Mouse (Mus musculus): ENCODE data around the gene Fcgr3.
A peak's percentile ranks its signal among the peaks of the same experiment; 100 is the strongest.

Fcgr3 gene

GRCm38 (mm10) chr1:171064491-171065242 lies at the start of gene Fcgr3:
TSS of gene Fcgr3 (minus strand) at chr1:171064935.
- peak; percentile 59 for DNase-seq (ENCODE audit: low read depth)

GRCm38 (mm10) chr1:171113873-171114299 lies 49.2 kb upstream of the Fcgr3 start, which contains the start of gene Cfap126:
TSS of gene Cfap126 (plus strand) at chr1:171113918.
- DNase-seq (ENCODE audit: low read depth), result peak; percentile 88

- no peak for DNase-seq (ENCODE audit: low read depth)
Measured at GRCm38 (mm10) chr1:171112986-171113385, 48.3 kb upstream of the Fcgr3 start.

GRCm38 (mm10) chr1:171111781-171112575 lies 47.2 kb upstream of the Fcgr3 start:
- peak; percentile 82 for DNase-seq (ENCODE audit: low read depth)

DNA sequence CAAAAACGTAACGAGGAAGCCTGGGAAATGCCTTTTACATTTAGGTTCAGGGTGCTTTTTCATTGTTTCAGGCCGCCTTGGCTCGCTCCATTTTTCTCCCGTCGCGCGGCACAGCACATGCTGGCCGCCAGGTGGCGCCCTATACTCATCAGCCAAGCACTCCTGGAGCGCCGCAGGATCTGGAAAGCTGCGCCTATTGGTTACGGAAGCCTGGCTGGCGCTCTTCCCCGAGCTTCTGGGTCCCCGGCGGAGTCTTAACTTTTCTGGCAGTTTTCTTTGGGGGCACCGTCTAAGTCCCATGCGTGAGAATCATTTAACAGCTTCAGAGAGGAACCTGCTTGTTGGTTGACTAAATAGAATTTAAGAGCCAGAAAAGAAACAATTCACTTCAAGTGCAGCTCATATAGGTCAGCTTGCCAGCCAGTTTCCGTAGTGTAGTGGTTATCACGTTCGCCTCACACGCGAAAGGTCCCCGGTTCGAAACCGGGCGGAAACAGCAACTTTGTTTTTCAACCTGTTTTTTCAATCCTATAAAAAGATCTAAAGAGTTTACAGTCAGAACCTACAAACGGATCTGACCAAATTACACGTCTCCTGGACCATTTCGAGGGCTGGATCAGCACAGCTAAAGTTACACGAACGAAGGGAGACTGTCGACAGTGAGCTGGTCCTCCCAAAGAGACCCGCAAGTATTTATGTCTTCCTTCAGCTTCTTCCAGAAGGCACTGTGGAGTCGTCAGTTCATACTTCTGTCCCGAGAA lies 46.5 kb upstream of the Fcgr3 start:
- peak; percentile 97 for DNase-seq (ENCODE audit: low read depth)

- no peak for DNase-seq (ENCODE audit: low read depth)
Measured at GRCm38 (mm10) chr1:171110659-171111019, 45.9 kb upstream of the Fcgr3 start.

DNA sequence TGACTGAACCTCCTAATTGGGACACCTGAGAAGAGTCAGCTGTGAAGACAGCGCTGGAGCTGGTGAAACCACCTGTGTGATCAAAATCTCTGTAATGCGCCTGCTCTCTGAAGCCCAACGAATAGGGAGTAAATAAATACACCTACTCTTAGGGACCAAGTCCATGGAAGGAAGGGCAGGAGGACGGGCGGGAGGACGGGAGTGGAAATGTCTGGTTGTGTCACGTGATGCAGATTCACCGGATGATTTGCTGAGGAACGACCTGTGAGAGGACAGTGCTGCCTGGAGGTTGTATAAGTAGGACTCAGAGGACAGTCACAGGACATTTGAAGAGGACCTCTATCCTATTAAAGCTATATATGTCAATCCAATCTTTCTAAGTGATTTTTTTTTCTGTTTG lies 44.9 kb upstream of the Fcgr3 start:
- DNase-seq (ENCODE audit: low read depth), result no peak

DNA sequence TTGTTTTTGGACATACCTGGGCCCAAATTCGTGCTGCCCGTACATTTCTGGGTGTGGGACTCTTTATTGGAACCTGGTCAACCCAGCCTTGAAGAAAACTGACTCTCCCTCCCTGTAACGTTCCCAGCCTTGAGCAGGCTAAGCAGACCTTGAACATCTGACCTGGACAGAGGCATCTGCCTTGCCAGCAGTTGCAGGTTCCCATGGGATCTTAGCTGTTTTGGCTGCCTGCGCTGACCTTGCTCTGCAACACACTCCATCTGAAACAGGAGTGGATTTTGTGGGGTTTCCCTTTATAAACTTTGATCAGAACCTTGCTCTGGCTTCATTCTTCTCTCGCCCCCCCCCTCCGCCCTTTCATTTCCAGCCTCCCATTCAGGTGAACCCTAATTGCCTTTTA lies 40.5 kb upstream of the Fcgr3 start:
- no peak for DNase-seq (ENCODE audit: low read depth)

GRCm38 (mm10) chr1:171103179-171103840 lies 38.6 kb upstream of the Fcgr3 start:
- DNase-seq (ENCODE audit: low read depth), result peak; percentile 79

GRCm38 (mm10) chr1:171102547-171103177 lies 37.9 kb upstream of the Fcgr3 start:
- peak; percentile 91 for DNase-seq (ENCODE audit: low read depth)

GRCm38 (mm10) chr1:171101733-171102546 lies 37.2 kb upstream of the Fcgr3 start:
- peak; percentile 89 for DNase-seq (ENCODE audit: low read depth)

DNA sequence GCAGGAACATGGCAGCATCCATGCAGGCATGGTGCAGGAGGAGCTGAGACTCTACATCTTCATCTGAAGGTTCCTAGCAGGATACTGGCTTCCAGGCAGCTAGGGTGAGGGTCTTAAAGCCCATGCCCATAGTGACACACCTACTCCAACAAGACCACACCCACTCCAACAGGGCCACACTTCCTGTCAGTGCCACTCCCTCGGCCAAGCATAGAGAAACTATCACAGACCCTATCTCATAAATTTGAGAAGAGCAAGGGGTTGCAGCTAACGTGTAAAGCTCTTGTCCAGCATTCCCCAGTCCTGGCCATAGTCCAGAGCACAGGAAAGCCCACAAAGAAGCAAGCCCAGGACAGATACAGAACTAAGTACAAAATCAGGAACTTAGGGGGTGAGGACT lies 36.3 kb upstream of the Fcgr3 start:
- DNase-seq (ENCODE audit: low read depth), result no peak

DNA sequence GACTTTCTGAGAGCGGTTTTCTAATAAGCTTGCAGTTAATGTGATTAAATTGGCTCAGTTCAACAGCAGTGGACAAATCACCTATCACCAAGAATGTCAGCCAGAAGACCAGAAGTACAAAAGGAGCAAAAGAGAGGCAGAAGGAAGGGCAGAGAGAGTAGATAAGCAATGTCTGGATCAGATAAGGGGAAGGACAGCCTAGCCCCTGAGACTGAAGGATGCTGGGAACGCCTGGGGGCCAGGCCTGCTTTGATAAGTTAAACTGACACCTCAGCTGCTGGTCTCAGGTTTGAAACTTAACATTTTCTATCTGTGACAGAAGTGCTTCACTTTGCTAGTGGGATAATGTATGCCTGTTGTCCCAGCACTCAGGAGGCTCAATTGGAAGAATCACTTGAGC lies 32.9 kb upstream of the Fcgr3 start:
- DNase-seq (ENCODE audit: low read depth), result no peak

GRCm38 (mm10) chr1:171097136-171097535 lies 32.4 kb upstream of the Fcgr3 start:
- no peak for DNase-seq (ENCODE audit: low read depth)

DNA sequence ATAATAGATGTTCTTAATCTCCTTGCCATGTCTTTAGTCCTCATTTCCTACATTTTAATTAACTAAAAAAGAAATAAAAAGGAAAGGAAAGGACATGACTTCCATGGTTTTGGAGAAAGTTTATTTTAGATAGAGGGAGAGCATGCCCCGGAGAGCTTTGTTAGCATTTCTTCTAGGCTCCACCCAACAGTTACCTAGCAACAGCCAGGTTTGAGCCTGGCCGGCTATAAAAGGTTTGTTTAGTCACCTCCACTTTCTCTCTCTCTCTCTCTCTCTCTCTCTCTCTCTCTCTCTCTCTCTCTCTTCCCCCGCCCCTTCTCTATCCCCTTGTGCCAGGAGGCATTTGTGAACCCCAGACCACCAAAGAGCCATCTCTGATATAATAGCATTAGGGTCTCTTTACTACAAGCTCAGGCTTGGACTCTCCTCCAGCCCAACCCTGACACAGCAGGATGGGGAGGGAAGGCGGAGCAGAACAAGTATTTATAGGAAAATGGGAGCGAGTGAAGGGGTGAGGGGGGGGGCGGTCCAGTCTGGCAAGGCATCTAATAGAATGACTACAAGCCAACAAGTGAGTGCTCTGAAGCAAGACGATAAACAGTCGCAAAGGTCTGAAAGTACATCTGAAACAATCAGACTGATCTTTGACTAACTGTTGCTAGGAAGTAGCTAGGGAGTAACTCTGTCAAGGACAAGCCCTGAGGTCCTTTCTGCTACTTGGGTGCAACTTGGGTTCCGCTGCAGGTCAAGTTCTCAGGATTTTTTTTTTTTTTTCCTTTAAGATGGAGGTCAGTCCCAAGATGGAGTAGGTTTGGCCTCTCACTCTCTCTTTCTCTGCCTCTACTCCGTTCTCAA lies 31.6 kb upstream of the Fcgr3 start:
- DNase-seq (ENCODE audit: low read depth), result no peak

DNA sequence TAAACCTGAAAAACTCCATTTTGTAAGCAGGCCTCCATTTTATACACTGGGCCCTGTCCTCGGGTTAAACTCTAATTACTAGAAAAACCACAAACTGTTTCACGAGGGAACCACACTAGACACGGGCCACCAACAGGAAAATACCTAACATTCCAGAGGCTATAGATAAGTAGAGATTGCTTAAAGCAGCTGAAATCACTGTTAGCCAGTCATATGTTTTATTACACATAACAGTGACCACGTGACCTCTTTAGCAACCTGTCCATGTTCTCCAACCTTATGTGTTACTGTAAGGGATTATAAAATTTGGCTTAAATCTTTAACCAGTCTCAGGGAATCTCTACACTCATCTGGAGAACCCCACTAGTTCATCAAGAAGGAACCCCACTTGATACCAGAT lies 29.7 kb upstream of the Fcgr3 start:
- DNase-seq (ENCODE audit: low read depth), result no peak

DNA sequence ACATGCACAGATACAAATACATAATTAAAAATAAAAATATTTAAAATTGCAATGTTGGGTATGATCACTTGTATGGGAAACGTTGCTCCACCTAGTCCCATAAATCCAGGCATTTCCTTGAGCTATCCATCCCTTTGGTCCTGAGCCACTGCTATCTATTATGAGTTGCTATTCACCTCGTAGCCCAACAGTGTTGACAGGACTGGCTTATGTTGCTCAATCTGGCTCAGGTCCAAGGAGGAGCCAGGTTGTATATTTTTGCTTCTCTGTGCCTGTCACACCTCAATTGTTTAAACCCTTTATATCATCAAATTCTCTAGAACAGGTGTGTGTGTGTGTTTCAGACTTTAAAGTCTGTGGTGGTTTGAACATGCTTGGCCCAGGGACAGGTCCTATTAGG lies 26.0 kb upstream of the Fcgr3 start:
- peak; percentile 36 for DNase-seq (ENCODE audit: low read depth)

- DNase-seq (ENCODE audit: low read depth), result no peak
Measured at GRCm38 (mm10) chr1:171089891-171090290, 25.2 kb upstream of the Fcgr3 start.

DNA sequence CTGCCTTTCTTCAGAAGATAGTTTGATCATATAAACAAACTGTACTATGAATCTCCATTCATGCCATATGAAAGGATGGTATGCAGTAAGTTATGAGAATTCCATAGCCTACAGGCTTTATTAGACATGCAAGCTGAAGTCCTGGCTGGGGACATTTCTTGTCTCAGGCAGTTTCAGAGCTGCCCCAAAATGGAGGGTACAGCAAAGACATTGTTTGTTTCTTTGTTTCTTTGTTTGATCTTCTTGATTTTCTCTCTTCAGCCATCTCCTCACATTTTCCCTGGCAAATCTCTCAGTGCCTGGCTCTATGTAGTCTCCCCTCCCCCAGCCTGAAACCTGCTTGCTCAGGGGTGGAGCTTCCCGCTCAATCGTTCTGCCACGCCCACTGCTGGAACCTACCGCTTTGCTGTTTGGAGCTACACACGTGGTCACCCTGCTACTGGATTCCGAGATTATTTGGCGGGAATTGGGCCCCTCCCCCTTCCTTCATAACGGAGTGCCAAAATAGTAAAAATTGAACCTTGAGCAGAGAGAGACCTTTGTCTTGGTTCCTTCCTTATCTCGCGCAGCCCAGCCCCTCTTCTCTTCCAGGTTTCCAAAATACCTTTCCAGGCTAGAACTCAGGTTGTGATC lies 23.6 kb upstream of the Fcgr3 start:
- peak; percentile 17 for DNase-seq (ENCODE audit: low read depth)

All from NIH3T3 (cell line).